Mouse (Mus musculus) left cerebral cortex, adult 2 months (tissue): ENCODE measurements around the gene Gins2. TPM values are rescaled to one million over a fixed set of nuclear protein-coding genes. Genes with fewer than 3 reads are reported as not detected.

ENCODE experiments used
- DNase-seq, 2 experiments: peaks; one replicate each; pipeline ENCODE4 v3.0.0; 2021 to 2022; ENCODE audit warnings: low spot score in 2 of 2, mixed read lengths in 1 of 2; ENCODE audit errors: extremely low spot score in 1 of 2
- H3K27ac ChIP-seq: fragments of 200-600 bp; 2 replicates; pipeline ENCODE4 v1.8.1; 2022
- H3K4me3 ChIP-seq: fragments of 200-600 bp; 2 replicates; pipeline ENCODE4 v1.8.1; 2022
- CTCF ChIP-seq: fragments of 200-600 bp; IDR thresholded peaks from 2 replicates; pipeline ENCODE4 v1.8.1; 2022; ENCODE audit warnings: antibody characterized with exemption, mild to moderate bottlenecking, moderate library complexity
- intact Hi-C: fragments of 180-260 bp; cut with DNase I; formaldehyde crosslinking; loops from one replicate; pipeline ENCODE4 v1.15.1; 2025
- total RNA-seq, 2 experiments: library from RNA; stranded (reverse); gene quantifications; 2 replicates each; pipeline ENCODE4 v1.2.3; 2021

Gene Gins2
- total RNA-seq, 2 experiments from 2014 or later = 1.0 to 2.9 TPM

GRCm38 (mm10) chr8:120550430-120550829, 38.7 kb downstream of the Gins2 start:
- DNase-seq = no peak
- intact Hi-C loops = no loop called here
- Histone ChIP-seq H3K4me3 (no peak overlapping the region), H3K27ac (peak overlapping the region; percentile 83)
- TF ChIP-seq CTCF = no peak

GRCm38 (mm10) chr8:120549922-120550321, 39.2 kb downstream of the Gins2 start:
- peak overlapping the region; percentile 29 for H3K4me3 ChIP-seq
- intact Hi-C loops = no loop called here
- no peak for TF ChIP-seq CTCF
- peak overlapping the region; percentile 83 for H3K27ac ChIP-seq
- no peak for DNase-seq

- TF ChIP-seq CTCF = no peak
- Histone ChIP-seq H3K4me3 (peak overlapping the region; percentile 29), H3K27ac (peak overlapping the region; percentile 83)
- peak in 1 of 2 experiments; percentile 72 for DNase-seq
- intact Hi-C loops = no loop called here
Observed at GRCm38 (mm10) chr8:120549321-120549921, 39.7 kb downstream of the Gins2 start.

- intact Hi-C loops = no loop called here
- peak in 1 of 2 experiments; percentile 53 for DNase-seq
- Histone ChIP-seq H3K4me3 (peak overlapping the region; percentile 13; the same call in 1 of the 2 replicates), H3K27ac (peak overlapping the region; percentile 72)
- TF ChIP-seq CTCF = no peak
Observed at GRCm38 (mm10) chr8:120548313-120548761, 40.8 kb downstream of the Gins2 start.

GRCm38 (mm10) chr8:120547562-120547961, 41.5 kb downstream of the Gins2 start:
- DNase-seq = no peak
- intact Hi-C loops = no loop called here
- Histone ChIP-seq H3K4me3 (no peak overlapping the region), H3K27ac (peak overlapping the region; percentile 72)
- TF ChIP-seq CTCF = no peak

- TF ChIP-seq CTCF = no peak
- no peak for DNase-seq
- Histone ChIP-seq H3K4me3 (no peak overlapping the region), H3K27ac (no peak overlapping the region)
- intact Hi-C loops = no loop called here
Observed at GRCm38 (mm10) chr8:120544155-120544554, 44.9 kb downstream of the Gins2 start.

- no peak for DNase-seq
- TF ChIP-seq CTCF = no peak
- H3K27ac ChIP-seq = no peak overlapping the region
- no peak overlapping the region for H3K4me3 ChIP-seq
- intact Hi-C loops = no loop called here
Observed at GRCm38 (mm10) chr8:120543416-120544055, 45.6 kb downstream of the Gins2 start.

- Histone ChIP-seq H3K4me3 (no peak overlapping the region), H3K27ac (no peak overlapping the region)
- DNase-seq = no peak
- no peak for TF ChIP-seq CTCF
- intact Hi-C loops = no loop called here
Observed at GRCm38 (mm10) chr8:120542995-120543394, 46.1 kb downstream of the Gins2 start.

- intact Hi-C loops = loop anchor here (5.0 kb wide), 3 partner anchors 123 to 238 kb away; no protein-coding TSS in a partner anchor
- no peak for DNase-seq
- no peak for TF ChIP-seq CTCF
- H3K27ac ChIP-seq = peak overlapping the region; percentile 93
- no peak overlapping the region for H3K4me3 ChIP-seq
Observed at GRCm38 (mm10) chr8:120539775-120540625, 49.1 kb downstream of the Gins2 start.

- Histone ChIP-seq H3K4me3 (no peak overlapping the region; the same call in 1 of the 2 replicates), H3K27ac (peak overlapping the region; percentile 93)
- TF ChIP-seq CTCF = no peak
- no peak for DNase-seq
- intact Hi-C loops = loop anchor here (5.0 kb wide), 3 partner anchors 122 to 237 kb away; no protein-coding TSS in a partner anchor
Observed at GRCm38 (mm10) chr8:120539381-120539774, 49.7 kb downstream of the Gins2 start.

GRCm38 (mm10) chr8:120538397-120539240, 50.5 kb downstream of the Gins2 start:
- intact Hi-C loops = loop anchor here (5.0 kb wide), 3 partner anchors 121 to 236 kb away; no protein-coding TSS in a partner anchor
- peak overlapping the region; percentile 67 for H3K4me3 ChIP-seq
- TF ChIP-seq CTCF = no peak
- peak overlapping the region; percentile 93 for H3K27ac ChIP-seq
- DNase-seq = peak; percentile 72 to 74
